Mouse (Mus musculus) spleen, adult 2 months (tissue): ENCODE measurements around the gene Ttc9b. TPM values are rescaled to one million over a fixed set of nuclear protein-coding genes. Genes with fewer than 3 reads are reported as not detected.

Experiments used
- DNase-seq, 2 experiments: peaks; one replicate each; pipeline versions ENCODE4 v3.0.0 to v3.0.0-alpha.2; 2012 to 2021; ENCODE audit warnings: low spot score in 2 of 2, low read depth in 1 of 2
- H3K27ac ChIP-seq: fragments of 200-500 bp; 2 replicates; pipeline ENCODE4 v1.5.1; 2012; ENCODE audit warnings: low read length, inconsistent platforms; ENCODE audit not compliant: insufficient read depth
- H3K27me3 ChIP-seq: fragments of 200-500 bp; 2 replicates; pipeline ENCODE4 v1.6.1; 2012; ENCODE audit warnings: mild to moderate bottlenecking, moderate library complexity, low read length, inconsistent platforms; ENCODE audit not compliant: control insufficient read depth, insufficient read depth
- H3K36me3 ChIP-seq: fragments of 200-500 bp; 2 replicates; pipeline ENCODE4 v1.6.1; 2012; ENCODE audit warnings: mild to moderate bottlenecking, low read length, inconsistent platforms; ENCODE audit not compliant: control insufficient read depth, insufficient read depth
- H3K4me1 ChIP-seq: fragments of 200-500 bp; 2 replicates; pipeline ENCODE4 v1.6.1; 2011; ENCODE audit warnings: inconsistent platforms; ENCODE audit not compliant: control insufficient read depth, insufficient read depth, insufficient read length
- H3K4me3 ChIP-seq: fragments of 200-500 bp; 2 replicates; pipeline ENCODE4 v1.5.1; 2011; ENCODE audit warnings: mild to moderate bottlenecking, inconsistent platforms; ENCODE audit not compliant: insufficient read depth, insufficient read length; ENCODE audit errors: extremely low read depth
- CTCF ChIP-seq: fragments of 200-500 bp; IDR thresholded peaks from 2 replicates; pipeline ENCODE4 v1.5.1; 2011; ENCODE audit warnings: mild to moderate bottlenecking, inconsistent platforms; ENCODE audit not compliant: insufficient read depth, insufficient read length, insufficient replicate concordance; ENCODE audit errors: extremely low read depth
- POLR2A ChIP-seq: fragments of 200-500 bp; IDR thresholded peaks from 2 replicates; pipeline ENCODE4 v1.6.1; 2011; ENCODE audit warnings: low read depth, low read length, inconsistent platforms
- WGBS: fragments of 180-500 bp; shearing (Covaris S2); methylation state at CpG from one replicate; pipeline ENCODE4 v1.1.7; 2018; 5-methylcytosine and 5-hydroxymethylcytosine counted together
- polyA plus RNA-seq: library from polyadenylated mRNA; depleted of rRNA; stranded (reverse); fragments of >200 nt; gene quantifications from 2 replicates; pipeline ENCODE4 v1.2.3, GENCODE M21; 2012

The Ttc9b gene
- polyA plus RNA-seq, 1 experiment: not detected

DNA sequence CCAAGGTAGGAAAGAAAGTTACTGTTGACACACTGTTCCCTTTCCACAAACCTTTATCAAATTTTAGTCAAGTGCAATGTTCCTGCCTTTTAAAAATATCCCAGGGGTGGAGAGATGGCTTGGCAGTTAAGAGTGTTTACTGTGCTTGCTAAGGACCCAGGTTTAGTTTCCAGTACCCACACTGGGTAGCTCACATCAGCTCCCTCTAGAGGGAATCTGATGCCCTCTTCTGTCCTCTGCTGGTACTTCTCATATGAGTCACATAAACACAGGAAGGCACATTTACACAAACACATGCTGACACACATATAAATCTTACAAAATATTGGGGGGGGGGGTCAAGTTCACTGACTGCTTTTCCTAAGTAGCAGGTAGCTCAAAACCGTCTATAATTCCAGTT is 9.2 kb upstream of the Ttc9b start:
- H3K4me1 ChIP-seq: no peaks in the 10 kb centered on the region
- no peaks in the 10 kb centered on the region for H3K27me3 ChIP-seq
- H3K4me3 ChIP-seq: no peak overlapping the region
- no peaks in the 10 kb centered on the region for H3K36me3 ChIP-seq
- 23% methylated on average over 1 of the region's 1 CpGs for whole genome bisulfite sequencing
- no peak overlapping the region for H3K27ac ChIP-seq
- TF ChIP-seq CTCF (no peak), POLR2A (no peak)
- no peak for DNase-seq

- no peaks in the 10 kb centered on the region for H3K36me3 ChIP-seq
- no peak overlapping the region for H3K4me3 ChIP-seq
- no peaks in the 10 kb centered on the region for H3K27me3 ChIP-seq
- no peaks in the 10 kb centered on the region for H3K4me1 ChIP-seq
- TF ChIP-seq CTCF: no peak
- TF ChIP-seq POLR2A: no peak
- 84% methylated on average over 7 of the region's 7 CpGs for WGBS
- H3K27ac ChIP-seq: no peak overlapping the region
- no peak for DNase-seq
Observed at GRCm38 (mm10) chr7:27646516-27646915, 7.2 kb upstream of the Ttc9b start.

- 80% methylated on average over 6 of the region's 6 CpGs for WGBS
- no peaks in the 10 kb centered on the region for H3K27me3 ChIP-seq
- H3K4me3 ChIP-seq: no peak overlapping the region
- no peaks in the 10 kb centered on the region for H3K36me3 ChIP-seq
- H3K27ac ChIP-seq: no peak overlapping the region
- no peak for TF ChIP-seq CTCF
- no peak for TF ChIP-seq POLR2A
- H3K4me1 ChIP-seq: no peaks in the 10 kb centered on the region
- no peak for DNase-seq
Observed at GRCm38 (mm10) chr7:27647281-27648002, 6.3 kb upstream of the Ttc9b start.

DNA sequence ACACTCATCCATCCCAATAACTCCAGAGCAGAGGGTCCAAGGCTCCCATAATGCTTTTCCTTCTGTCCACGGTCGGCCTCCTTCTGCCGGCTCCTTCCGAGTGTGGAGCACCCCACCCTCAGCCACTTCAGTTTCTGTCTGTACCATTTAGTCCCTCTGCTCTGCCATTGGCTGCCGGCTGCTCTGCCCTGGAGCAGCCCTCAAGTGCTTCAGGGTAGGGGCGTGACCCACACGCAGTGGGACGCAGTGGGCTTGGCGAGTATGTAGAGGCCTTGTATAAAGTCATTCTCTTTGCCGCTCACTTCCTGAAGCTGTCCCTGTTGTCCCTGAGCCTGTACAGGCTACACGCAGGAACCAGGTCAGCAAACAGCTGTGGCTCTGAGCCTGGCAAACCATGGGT is 4.0 kb upstream of the Ttc9b start:
- Histone ChIP-seq H3K4me3 (no peak overlapping the region), H3K4me1 (no peaks in the 10 kb centered on the region; the same call in 1 of the 2 replicates), H3K36me3 (no peaks in the 10 kb centered on the region), H3K27ac (no peak overlapping the region), H3K27me3 (peaks cover 12% of the 10 kb centered on the region)
- no peak for TF ChIP-seq CTCF
- no peak for TF ChIP-seq POLR2A
- no peak for DNase-seq
- 87% methylated on average over 11 of the region's 11 CpGs for WGBS

GRCm38 (mm10) chr7:27650949-27651348 is 2.8 kb upstream of the Ttc9b start:
- Histone ChIP-seq H3K4me1 (no peaks in the 10 kb centered on the region; the same call in 1 of the 2 replicates), H3K36me3 (no peaks in the 10 kb centered on the region), H3K4me3 (no peak overlapping the region), H3K27me3 (peaks cover 12% of the 10 kb centered on the region), H3K27ac (no peak overlapping the region)
- WGBS: 7% methylated on average over 10 of the region's 10 CpGs
- TF ChIP-seq CTCF (peak; percentile 66; the same call in 1 of the 2 replicates), POLR2A (no peak)
- DNase-seq: peak; percentile 34 to 48

DNA sequence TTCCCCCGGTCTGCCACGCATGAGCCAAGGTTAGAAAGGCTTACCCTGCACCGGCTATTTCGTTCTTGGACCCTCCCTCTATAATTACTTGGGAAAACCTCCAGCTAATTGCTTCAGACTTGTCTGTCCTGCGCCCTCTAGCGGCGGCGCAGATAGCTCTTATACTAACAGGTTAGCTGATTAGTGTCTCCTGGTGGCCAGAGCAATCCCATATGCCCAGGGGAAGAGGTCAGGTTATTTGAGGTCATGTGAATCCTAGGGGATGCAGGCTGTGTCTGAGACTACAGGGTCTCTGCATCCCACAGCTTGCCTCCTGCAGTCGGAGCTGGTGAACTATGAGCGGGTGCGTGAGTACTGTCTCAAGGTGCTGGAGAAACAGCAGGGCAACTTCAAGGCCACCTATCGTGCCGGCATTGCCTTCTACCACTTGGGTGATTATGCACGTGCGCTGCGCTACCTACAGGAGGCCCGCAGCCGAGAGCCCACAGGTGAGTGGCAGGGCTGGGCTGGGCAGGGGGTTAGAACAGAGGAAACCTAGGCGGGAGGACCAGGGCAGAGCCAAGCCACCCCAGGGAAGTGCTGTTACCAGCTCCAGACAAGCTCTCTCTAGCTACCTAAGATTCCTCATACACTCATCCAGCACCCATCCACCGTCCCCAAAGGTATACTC is 1.0 kb downstream of the Ttc9b start:
- no peaks in the 10 kb centered on the region for H3K36me3 ChIP-seq
- no peak overlapping the region for H3K4me3 ChIP-seq
- no peak for TF ChIP-seq POLR2A
- peak; percentile 30; the same call in 1 of the 2 replicates for TF ChIP-seq CTCF
- peaks cover 17% of the 10 kb centered on the region for H3K27me3 ChIP-seq
- no peaks in the 10 kb centered on the region; the same call in 1 of the 2 replicates for H3K4me1 ChIP-seq
- H3K27ac ChIP-seq: no peak overlapping the region
- no peak for DNase-seq
- WGBS: 64% methylated on average over 20 of the region's 20 CpGs

GRCm38 (mm10) chr7:27655545-27655944 is 1.8 kb downstream of the Ttc9b start:
- TF ChIP-seq POLR2A: no peak
- no peak for TF ChIP-seq CTCF
- Histone ChIP-seq H3K4me3 (no peak overlapping the region), H3K36me3 (no peaks in the 10 kb centered on the region), H3K27me3 (peaks cover 17% of the 10 kb centered on the region), H3K27ac (no peak overlapping the region), H3K4me1 (no peaks in the 10 kb centered on the region; the same call in 1 of the 2 replicates)
- WGBS: 46% methylated on average over 11 of the region's 11 CpGs
- DNase-seq: no peak
